Mouse (Mus musculus) midbrain, embryonic 16.5 days (tissue): ENCODE data around the gene Dhx8. TPM values are rescaled to one million over a fixed set of nuclear protein-coding genes. Genes with fewer than 3 reads are reported as not detected.
A peak's percentile ranks its signal among the peaks of the same experiment; 100 is the strongest.

Experiments used
- ATAC-seq: fragments of 200-750 bp; cut with Nextera tagmentation; 2 replicates; pipeline ENCODE4 v1.8.0; 2017; ENCODE audit warnings: moderate TSS enrichment
- H3K27ac ChIP-seq: fragments of 300-500 bp; sonication (generic); 2 replicates; pipeline ENCODE4 v1.5.1; 2014; ENCODE audit warnings: mild to moderate bottlenecking, low read length, mixed read lengths
- H3K27me3 ChIP-seq: fragments of 300-500 bp; sonication (generic); 2 replicates; pipeline ENCODE4 v1.6.1; 2014; ENCODE audit warnings: low read depth, low read length, mixed read lengths; ENCODE audit not compliant: control insufficient read depth, insufficient read depth
- H3K36me3 ChIP-seq: fragments of 300-500 bp; sonication (generic); 2 replicates; pipeline ENCODE4 v1.6.1; 2014; ENCODE audit warnings: mild to moderate bottlenecking, low read length, moderate library complexity, mixed read lengths; ENCODE audit not compliant: control insufficient read depth, insufficient read depth
- H3K4me1 ChIP-seq: fragments of 300-500 bp; sonication (generic); 2 replicates; pipeline ENCODE4 v1.6.1; 2014; ENCODE audit warnings: mild to moderate bottlenecking, low read length, mixed read lengths; ENCODE audit not compliant: control insufficient read depth, insufficient read depth
- H3K4me2 ChIP-seq: fragments of 300-500 bp; sonication (generic); 2 replicates; pipeline ENCODE4 v1.6.1; 2014; ENCODE audit warnings: mild to moderate bottlenecking, low read length, mixed read lengths
- H3K4me3 ChIP-seq: fragments of 300-500 bp; sonication (generic); 2 replicates; pipeline ENCODE4 v1.5.1; 2014; ENCODE audit warnings: low read depth, mild to moderate bottlenecking, low read length, moderate library complexity, mixed read lengths
- H3K9ac ChIP-seq: fragments of 300-500 bp; sonication (generic); 2 replicates; pipeline ENCODE4 v1.6.1; 2014; ENCODE audit warnings: low read depth, low read length, mixed read lengths
- H3K9me3 ChIP-seq: fragments of 300-500 bp; sonication (generic); replicated peaks from 2 replicates; pipeline ENCODE4 v1.6.1; 2014; ENCODE audit warnings: mild to moderate bottlenecking, low read length, mixed read lengths; ENCODE audit not compliant: control insufficient read depth, poor library complexity, severe bottlenecking
- WGBS: fragments of 180-500 bp; shearing (Covaris S2); extraction: QIAGEN DNeasy Blood & Tissue Kit; methylation state at CpG from one replicate; pipeline ENCODE4 v1.1.7; 2014; 5-methylcytosine and 5-hydroxymethylcytosine counted together
- polyA plus RNA-seq: library from polyadenylated mRNA; unstranded; fragments of >200 nt; fragmentation: Nextera tagmentation; extraction: Ambion mirVana; gene quantifications from 2 replicates; pipeline ENCODE4 v1.2.1, GENCODE M21; 2015

Dhx8 gene
- polyA plus RNA-seq, 1 experiment from 2014 or later, result 34.3 TPM

DNA sequence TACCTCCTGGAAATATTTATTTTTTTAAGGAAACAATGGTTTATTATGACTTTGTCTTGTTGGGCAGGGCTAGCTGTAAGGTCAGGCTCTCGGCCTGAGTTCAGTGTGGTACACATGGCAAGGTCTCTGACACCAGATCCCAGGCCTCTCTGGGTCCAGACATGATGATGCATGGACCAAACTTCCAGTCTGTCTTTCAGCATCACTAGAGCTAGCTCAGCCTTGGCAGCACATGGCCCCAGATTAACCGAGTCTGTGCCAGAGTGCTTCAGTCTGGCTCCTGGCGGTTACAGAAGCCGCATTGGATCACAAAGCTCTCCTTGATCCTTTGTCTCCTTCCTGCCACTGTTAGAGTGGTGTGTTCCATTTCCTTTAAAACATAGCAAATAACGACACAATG is 34.6 kb downstream of the Dhx8 start:
- no peak overlapping the region for H3K9ac ChIP-seq
- H3K36me3 ChIP-seq, result peaks cover 40% of the 10 kb centered on the region
- no peak for ATAC-seq

GRCm38 (mm10) chr11:101768721-101769120 is 36.0 kb downstream of the Dhx8 start:
- Histone ChIP-seq H3K36me3 (peaks cover 40% of the 10 kb centered on the region), H3K9me3 (no peaks in the 10 kb centered on the region), H3K27ac (no peak overlapping the region), H3K4me3 (no peak overlapping the region), H3K4me1 (peaks cover 10% of the 10 kb centered on the region), H3K27me3 (peaks cover 4% of the 10 kb centered on the region), H3K4me2 (no peak overlapping the region), H3K9ac (no peak overlapping the region)
- WGBS, result 92% methylated on average over 6 of the region's 6 CpGs
- no peak for ATAC-seq

More for the DNA sequence above, 34.6 kb downstream of the Dhx8 start:
- Histone ChIP-seq H3K27ac (no peak overlapping the region), H3K4me1 (peaks cover 2% of the 10 kb centered on the region), H3K9me3 (no peaks in the 10 kb centered on the region), H3K27me3 (no peaks in the 10 kb centered on the region), H3K4me3 (no peak overlapping the region), H3K4me2 (no peak overlapping the region)
- WGBS, result 68% methylated on average over 5 of the region's 5 CpGs

DNA sequence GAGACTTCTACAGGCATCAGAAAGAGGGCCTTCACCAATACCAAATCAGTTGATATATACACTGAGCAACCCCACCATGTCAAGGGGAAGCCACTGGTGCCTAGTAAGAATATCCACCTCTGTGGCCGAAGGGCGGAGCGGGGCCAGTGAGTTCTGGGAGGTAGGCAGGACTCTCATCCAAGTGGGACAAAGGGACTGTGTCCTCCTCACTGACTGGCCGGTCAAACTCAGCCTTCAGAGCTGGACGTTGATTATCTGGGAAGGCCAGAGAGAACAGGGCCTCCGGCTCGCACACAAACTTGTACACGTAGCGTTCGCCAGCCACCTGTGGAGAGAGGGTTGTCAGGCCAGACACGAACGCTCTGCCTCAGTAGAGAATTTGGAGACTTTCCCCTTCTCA is 37.5 kb downstream of the Dhx8 start:
- H3K9me3 ChIP-seq, result no peaks in the 10 kb centered on the region
- H3K27ac ChIP-seq, result no peak overlapping the region
- peaks cover 10% of the 10 kb centered on the region for H3K4me1 ChIP-seq
- H3K36me3 ChIP-seq, result peaks cover 30% of the 10 kb centered on the region
- H3K27me3 ChIP-seq, result peaks cover 12% of the 10 kb centered on the region
- 86% methylated on average over 12 of the region's 12 CpGs for WGBS
- H3K9ac ChIP-seq, result no peak overlapping the region
- ATAC-seq, result no peak
- H3K4me3 ChIP-seq, result no peak overlapping the region
- H3K4me2 ChIP-seq, result no peak overlapping the region

DNA sequence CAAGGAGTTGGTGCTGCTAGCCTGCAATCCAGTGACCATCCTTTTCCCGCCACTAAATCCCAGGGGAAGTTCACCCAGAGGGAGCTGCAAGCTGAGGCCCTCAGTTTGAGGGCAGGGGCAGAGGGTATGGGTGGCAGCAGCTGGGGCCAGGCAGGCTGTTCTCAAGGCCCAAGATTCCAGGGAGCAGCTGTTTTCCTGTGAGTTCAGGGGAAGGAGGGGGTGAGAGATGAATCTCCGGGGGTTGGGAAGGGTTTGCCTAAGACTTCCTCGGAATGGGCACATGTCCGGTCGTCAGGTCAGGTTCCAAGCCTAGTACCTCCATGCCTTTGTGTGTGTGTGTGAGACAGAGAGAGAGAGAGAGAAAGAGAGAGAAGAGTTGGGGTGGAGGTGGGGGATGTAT is 39.3 kb downstream of the Dhx8 start:
- Histone ChIP-seq H3K9me3 (no peaks in the 10 kb centered on the region), H3K27me3 (peaks cover 12% of the 10 kb centered on the region), H3K27ac (no peak overlapping the region), H3K36me3 (peaks cover 17% of the 10 kb centered on the region), H3K4me1 (peaks cover 10% of the 10 kb centered on the region), H3K4me2 (peak overlapping the region; percentile 56), H3K4me3 (no peak overlapping the region), H3K9ac (peak overlapping the region; percentile 37; the same call in 1 of the 2 replicates)
- no peak for ATAC-seq
- WGBS, result 8% methylated on average over 5 of the region's 5 CpGs

GRCm38 (mm10) chr11:101772449-101772848 is 39.7 kb downstream of the Dhx8 start:
- Histone ChIP-seq H3K27me3 (peaks cover 12% of the 10 kb centered on the region), H3K9me3 (no peaks in the 10 kb centered on the region), H3K4me3 (peak overlapping the region; percentile 25), H3K9ac (peak overlapping the region; percentile 37; the same call in 1 of the 2 replicates), H3K27ac (no peak overlapping the region), H3K4me1 (peaks cover 10% of the 10 kb centered on the region), H3K4me2 (peak overlapping the region; percentile 56), H3K36me3 (peaks cover 15% of the 10 kb centered on the region; the same call in 1 of the 2 replicates)
- 0% methylated on average over 16 of the region's 16 CpGs for WGBS
- peak; percentile 70; the same call in 1 of the 2 replicates for ATAC-seq

GRCm38 (mm10) chr11:101776846-101777245 is 44.1 kb downstream of the Dhx8 start:
- ATAC-seq, result no peak
- no peak overlapping the region for H3K4me3 ChIP-seq
- H3K4me2 ChIP-seq, result no peak overlapping the region
- no peak overlapping the region for H3K27ac ChIP-seq
- H3K9ac ChIP-seq, result no peak overlapping the region
- H3K9me3 ChIP-seq, result no peaks in the 10 kb centered on the region
- H3K27me3 ChIP-seq, result peaks cover 22% of the 10 kb centered on the region
- H3K36me3 ChIP-seq, result no peaks in the 10 kb centered on the region
- H3K4me1 ChIP-seq, result peaks cover 10% of the 10 kb centered on the region
- 77% methylated on average over 4 of the region's 4 CpGs for WGBS

GRCm38 (mm10) chr11:101783135-101783534 is 50.4 kb downstream of the Dhx8 start:
- Histone ChIP-seq H3K4me3 (no peak overlapping the region), H3K9me3 (no peaks in the 10 kb centered on the region), H3K4me1 (peaks cover 15% of the 10 kb centered on the region), H3K4me2 (peak overlapping the region; percentile 98; the same call in 1 of the 2 replicates), H3K27ac (no peak overlapping the region), H3K36me3 (no peaks in the 10 kb centered on the region), H3K27me3 (peaks cover 55% of the 10 kb centered on the region), H3K9ac (no peak overlapping the region)
- no peak for ATAC-seq
- WGBS, result 50% methylated on average over 1 of the region's 1 CpGs

- H3K4me3 ChIP-seq, result peak overlapping the region; percentile 60
Measured at GRCm38 (mm10) chr11:101783584-101783983, 50.9 kb downstream of the Dhx8 start.

DNA sequence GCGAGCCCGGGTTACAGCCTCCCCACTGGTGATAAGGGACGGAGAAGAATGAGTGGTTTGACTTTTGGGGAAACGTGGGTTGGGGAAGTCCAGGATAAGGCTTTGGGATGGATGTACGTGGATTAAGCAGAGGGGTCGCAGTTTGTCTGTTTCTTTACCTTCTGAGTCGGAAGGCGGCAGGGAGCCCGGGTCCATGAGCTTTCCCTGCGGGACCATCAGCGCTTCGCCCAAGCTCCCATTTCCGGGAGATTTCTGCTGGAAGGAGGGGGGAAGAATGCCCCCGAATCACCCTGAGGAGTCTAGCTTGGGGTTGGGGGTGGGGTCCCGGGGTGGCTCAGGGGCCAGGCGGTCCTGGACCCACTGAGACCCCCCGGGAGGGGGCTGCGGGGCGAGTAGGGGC is 51.4 kb downstream of the Dhx8 start:
- 2% methylated on average over 17 of the region's 19 CpGs for WGBS
- Histone ChIP-seq H3K4me3 (peak overlapping the region; percentile 60), H3K27ac (no peak overlapping the region), H3K4me1 (peaks cover 15% of the 10 kb centered on the region), H3K27me3 (peaks cover 55% of the 10 kb centered on the region), H3K9ac (peak overlapping the region; percentile 57), H3K36me3 (no peaks in the 10 kb centered on the region), H3K4me2 (peak overlapping the region; percentile 98), H3K9me3 (no peaks in the 10 kb centered on the region)
- no peak for ATAC-seq

More at GRCm38 (mm10) chr11:101783584-101783983, 50.9 kb downstream of the Dhx8 start:
- no peak for ATAC-seq
- peaks cover 15% of the 10 kb centered on the region for H3K4me1 ChIP-seq
- H3K27ac ChIP-seq, result no peak overlapping the region
- H3K9ac ChIP-seq, result no peak overlapping the region
- H3K4me2 ChIP-seq, result peak overlapping the region; percentile 98
- peaks cover 55% of the 10 kb centered on the region for H3K27me3 ChIP-seq
- 20% methylated on average over 9 of the region's 9 CpGs for WGBS
- no peaks in the 10 kb centered on the region for H3K36me3 ChIP-seq
- no peaks in the 10 kb centered on the region for H3K9me3 ChIP-seq
